Mouse (Mus musculus) MEL (cell line): Measurements from ENCODE around the gene Tmem42. TPM values are rescaled to one million over a fixed set of nuclear protein-coding genes. Genes with fewer than 3 reads are reported as not detected.

ENCODE experiments used
- DNase-seq: peaks from one replicate; pipeline ENCODE4 v3.0.0; 2011; ENCODE audit warnings: low read depth, low spot score
- H3K27ac ChIP-seq: 2 replicates; pipeline ENCODE4 v1.5.1; 2012; ENCODE audit warnings: low read depth, mild to moderate bottlenecking, control low read depth, low read length, moderate library complexity; ENCODE audit not compliant: control insufficient read depth
- H3K27me3 ChIP-seq, 2 experiments: fragments of 150-350 bp in 1 of 2; sonication (generic) in 1 of 2; 2 replicates each; pipeline ENCODE4 v1.6.1; 2012; ENCODE audit warnings: low read length in 2 of 2, mild to moderate bottlenecking in 2 of 2, improper control_type of control experiment in 1 of 2, moderate library complexity in 1 of 2; ENCODE audit not compliant: insufficient read depth in 2 of 2, control insufficient read depth in 1 of 2
- H3K36me3 ChIP-seq, 2 experiments: 2 replicates each; pipeline ENCODE4 v1.6.1; 2012 to 2014; ENCODE audit warnings: low read length in 2 of 2, improper control_type of control experiment in 1 of 2, inconsistent platforms in 1 of 2, mild to moderate bottlenecking in 1 of 2; ENCODE audit not compliant: insufficient read depth in 2 of 2, control insufficient read depth in 1 of 2
- H3K4me1 ChIP-seq, 2 experiments: fragments of 150-350 bp in 1 of 2; sonication (generic) in 1 of 2; 2 replicates each; pipeline ENCODE4 v1.6.1; 2012; ENCODE audit warnings: low read length in 2 of 2, improper control_type of control experiment in 1 of 2, mild to moderate bottlenecking in 1 of 2; ENCODE audit not compliant: insufficient read depth in 2 of 2, control insufficient read depth in 1 of 2
- H3K4me3 ChIP-seq, 2 experiments: fragments of 150-350 bp in 1 of 2; sonication (generic) in 1 of 2; 2 replicates each; pipeline ENCODE4 v1.5.1; 2012; ENCODE audit warnings: low read depth in 2 of 2, low read length in 2 of 2, mild to moderate bottlenecking in 2 of 2, moderate library complexity in 2 of 2, control low read depth in 1 of 2, improper control_type of control experiment in 1 of 2; ENCODE audit not compliant: control insufficient read depth in 1 of 2, insufficient read depth in 1 of 2
- H3K79me2 ChIP-seq: 2 replicates; pipeline ENCODE4 v1.6.1; 2012; ENCODE audit warnings: mild to moderate bottlenecking, low read length, moderate library complexity; ENCODE audit not compliant: control insufficient read depth, poor library complexity, insufficient read depth
- H3K9ac ChIP-seq: 2 replicates; pipeline ENCODE4 v1.6.1; 2012; ENCODE audit warnings: low read depth, mild to moderate bottlenecking, control low read depth, low read length, moderate library complexity; ENCODE audit not compliant: control insufficient read depth, poor library complexity, severe bottlenecking
- H3K9me3 ChIP-seq: fragments of 150-350 bp; sonication (generic); replicated peaks from 2 replicates; pipeline ENCODE4 v1.6.1; 2012; ENCODE audit warnings: mild to moderate bottlenecking, low read length, improper control_type of control experiment, moderate library complexity; ENCODE audit not compliant: insufficient read depth
- BHLHE40 ChIP-seq: IDR thresholded peaks from 2 replicates; pipeline ENCODE4 v1.6.1; 2012; ENCODE audit warnings: low read depth, mild to moderate bottlenecking, inconsistent platforms, low read length, improper control_type of control experiment, borderline replicate concordance
- CHD1 ChIP-seq: IDR thresholded peaks from 2 replicates; pipeline ENCODE4 v1.6.1; 2012; ENCODE audit warnings: low read depth, mild to moderate bottlenecking, inconsistent platforms, low read length, improper control_type of control experiment
- CTCF ChIP-seq, 3 experiments: IDR thresholded peaks in 2 of 3; conservative IDR thresholded peaks in 1 of 3; 2 replicates each; pipeline ENCODE4 v1.5.1; 2011 to 2012; ENCODE audit warnings: low read length in 3 of 3, low read depth in 2 of 3, mild to moderate bottlenecking in 2 of 3, improper control_type of control experiment in 1 of 3, inconsistent platforms in 1 of 3, mixed read lengths in 1 of 3, moderate library complexity in 1 of 3; ENCODE audit not compliant: control insufficient read depth in 1 of 3, insufficient read depth in 1 of 3, poor library complexity in 1 of 3, severe bottlenecking in 1 of 3
- E2F4 ChIP-seq: IDR thresholded peaks from 2 replicates; pipeline ENCODE4 v1.6.1; 2011; ENCODE audit warnings: low read depth, low read length, improper control_type of control experiment, borderline replicate concordance
- ELF1 ChIP-seq: IDR thresholded peaks from 2 replicates; pipeline ENCODE4 v1.6.1; 2014; ENCODE audit warnings: low read depth, mild to moderate bottlenecking, inconsistent platforms, low read length, improper control_type of control experiment, moderate library complexity
- EP300 ChIP-seq, 2 experiments: IDR thresholded peaks; 2 replicates each; pipeline ENCODE4 v1.6.1; 2011; ENCODE audit warnings: improper control_type of control experiment in 2 of 2, low read length in 2 of 2, low read depth in 1 of 2, mild to moderate bottlenecking in 1 of 2
- ETS1 ChIP-seq: IDR thresholded peaks from 2 replicates; pipeline ENCODE4 v1.6.1; 2012; ENCODE audit warnings: low read depth, mild to moderate bottlenecking, inconsistent platforms, low read length, improper control_type of control experiment, moderate library complexity
- GATA1 ChIP-seq: IDR thresholded peaks from 2 replicates; pipeline ENCODE4 v1.6.1; 2011; ENCODE audit warnings: low read depth, low read length, improper control_type of control experiment
- KAT2A ChIP-seq: conservative IDR thresholded peaks from 2 replicates; pipeline ENCODE4 v1.6.1; 2012; ENCODE audit warnings: low read depth, low read length, improper control_type of control experiment, inconsistent platforms
- POLR2AphosphoS2 ChIP-seq: IDR thresholded peaks from 2 replicates; pipeline ENCODE4 v1.6.1; 2011; ENCODE audit warnings: low read length, improper control_type of control experiment
- RCOR1 ChIP-seq: IDR thresholded peaks from 2 replicates; pipeline ENCODE4 v1.6.1; 2012; ENCODE audit warnings: low read depth, mild to moderate bottlenecking, inconsistent platforms, low read length, improper control_type of control experiment
- SIN3A ChIP-seq: IDR thresholded peaks from 2 replicates; pipeline ENCODE4 v1.6.1; 2012; ENCODE audit warnings: low read length, improper control_type of control experiment, inconsistent platforms
- TAL1 ChIP-seq: IDR thresholded peaks from 2 replicates; pipeline ENCODE4 v1.6.1; 2012; ENCODE audit warnings: mild to moderate bottlenecking, inconsistent platforms, low read length, moderate library complexity, mixed read lengths
- UBTF ChIP-seq: IDR thresholded peaks from 2 replicates; pipeline ENCODE4 v1.6.1; 2012; ENCODE audit warnings: low read depth, mild to moderate bottlenecking, inconsistent platforms, low read length, improper control_type of control experiment, moderate library complexity, borderline replicate concordance; ENCODE audit not compliant: insufficient read depth
- USF2 ChIP-seq, 2 experiments: IDR thresholded peaks; 2 replicates each; pipeline ENCODE4 v1.6.1; 2011 to 2012; ENCODE audit warnings: improper control_type of control experiment in 2 of 2, low read length in 2 of 2, borderline replicate concordance in 1 of 2, inconsistent platforms in 1 of 2, low read depth in 1 of 2, mild to moderate bottlenecking in 1 of 2; ENCODE audit not compliant: insufficient read depth in 1 of 2
- ZMIZ1 ChIP-seq: IDR thresholded peaks from 2 replicates; pipeline ENCODE4 v1.6.1; 2012; ENCODE audit warnings: low read depth, mild to moderate bottlenecking, inconsistent platforms, low read length, improper control_type of control experiment, moderate library complexity
- ZNF384 ChIP-seq: IDR thresholded peaks from 2 replicates; pipeline ENCODE4 v1.6.1; 2012; ENCODE audit warnings: low read depth, mild to moderate bottlenecking, inconsistent platforms, low read length, improper control_type of control experiment
- polyA plus RNA-seq, 2 experiments: library from polyadenylated mRNA; stranded (reverse) in 1 of 2; unstranded in 1 of 2; fragments of >175 nt in 1 of 2; fragments of >200 nt in 1 of 2; gene quantifications; 2 replicates each; pipeline versions ENCODE4 v1.2.1 to v1.2.4; 2012; ENCODE audit warnings: low replicate concordance in 2 of 2, low read depth in 1 of 2; ENCODE audit not compliant: insufficient read length in 2 of 2, insufficient read depth in 1 of 2, missing spikeins in 1 of 2
- total RNA-seq: library from RNA; depleted of rRNA; stranded (reverse); fragments of 300-350 nt; gene quantifications from 2 replicates; pipeline ENCODE4 v1.2.3, GENCODE M21; 2012

Gene Tmem42
- total and polyA plus RNA-seq, 3 experiments: 14.6 to 15.0 TPM; not detected in 1

DNA sequence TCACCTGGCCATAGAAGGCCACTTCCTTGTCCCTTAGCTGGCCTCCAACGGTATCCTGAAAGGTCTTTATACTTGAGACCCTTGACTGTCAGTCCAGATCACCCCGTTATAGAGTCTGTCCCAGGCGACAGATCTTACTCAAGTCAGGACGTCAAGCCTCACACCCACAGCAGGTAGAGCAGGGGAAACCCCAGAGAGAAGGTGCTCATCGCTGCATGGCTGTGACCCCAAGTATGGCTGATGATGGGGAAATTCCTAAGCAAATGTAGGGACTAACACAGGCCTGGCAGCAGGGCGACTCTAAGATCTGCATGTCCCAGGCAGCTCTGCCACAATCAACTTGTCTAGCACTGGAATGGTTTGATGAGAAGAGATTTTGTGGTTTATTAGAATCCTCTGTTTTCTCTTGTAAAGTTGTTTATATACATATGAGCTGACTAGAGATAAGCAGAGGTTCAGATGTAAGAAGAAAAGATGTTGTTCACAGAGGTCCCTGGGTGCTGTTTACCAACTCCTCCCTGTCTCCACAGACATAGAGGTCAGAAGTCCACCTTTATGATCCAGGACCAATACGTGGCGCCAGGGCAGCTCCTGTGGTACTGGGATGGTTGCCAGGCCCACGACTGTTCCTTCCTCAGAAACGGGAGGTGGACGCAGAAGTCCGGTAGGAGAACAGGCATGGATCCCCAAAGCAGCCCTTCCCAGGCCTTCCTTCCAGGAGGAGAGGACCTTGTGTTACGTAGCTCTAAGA, 10.5 kb downstream of the Tmem42 start:
- H3K9me3 ChIP-seq: no peaks in the 10 kb centered on the region
- no peak overlapping the region for H3K4me3 ChIP-seq
- no peak for TF ChIP-seq ETS1
- no peaks in the 10 kb centered on the region for H3K79me2 ChIP-seq
- H3K36me3 ChIP-seq: no peaks in the 10 kb centered on the region
- H3K27ac ChIP-seq: no peak overlapping the region
- no peaks in the 10 kb centered on the region; a peak in 1 of 4 replicates for H3K4me1 ChIP-seq
- no peak for DNase-seq
- no peaks in the 10 kb centered on the region; a peak in 1 of 4 replicates for H3K27me3 ChIP-seq
- no peak overlapping the region for H3K9ac ChIP-seq

DNA sequence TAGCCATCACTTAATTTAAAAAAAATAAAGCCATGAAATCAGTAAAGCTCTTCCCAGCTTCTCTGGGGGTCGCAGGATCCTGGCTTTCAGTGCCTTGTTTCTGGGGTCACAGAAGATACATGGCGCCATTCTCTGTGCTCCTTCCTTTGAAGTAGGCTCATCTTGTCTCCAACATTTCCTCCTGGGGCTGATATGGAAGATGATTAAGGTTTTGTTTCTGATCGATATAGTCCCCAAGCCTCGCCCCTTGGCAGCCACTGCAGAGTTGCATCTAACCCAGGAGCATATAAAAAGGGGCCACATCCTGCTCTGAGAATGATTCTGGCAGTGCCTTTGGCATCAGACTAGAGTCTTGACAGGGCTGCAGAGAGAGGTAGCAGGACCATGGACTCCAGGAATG, 13.3 kb downstream of the Tmem42 start, which contains the start of gene Tgm4:
Tgm4 (plus strand) TSS at position 301 of the 400 bp plus-strand sequence.
- Histone ChIP-seq H3K27me3 (peaks cover 0 to 1% of the 10 kb centered on the region in 2 experiments; a peak in 2 of 4 replicates), H3K9ac (no peak within 1 kb of the TSS), H3K4me3 (no peak within 1 kb of the TSS), H3K9me3 (no peaks in the 10 kb centered on the region), H3K4me1 (no peaks in the 10 kb centered on the region), H3K27ac (no peak within 1 kb of the TSS), H3K79me2 (no peaks in the 10 kb centered on the region), H3K36me3 (no peaks in the 10 kb centered on the region)
- DNase-seq: no peak
- TF ChIP-seq ZMIZ1: no peak
- TF ChIP-seq EP300 (IDR thresholded peaks at IDR 0.05; ENCODE audit: low read depth in 1 of 2, low read length in 2 of 2): no peak
- no peak for TF ChIP-seq BHLHE40
- no peak for TF ChIP-seq CHD1
- TF ChIP-seq CTCF (IDR thresholded peaks at IDR 0.05 in 2 of 3, conservative IDR thresholded peaks at IDR 0.05 in 1 of 3; ENCODE audit: control insufficient read depth in 1 of 3, insufficient read depth in 1 of 3, low read depth in 2 of 3, low read length in 3 of 3, poor library complexity in 1 of 3, severe bottlenecking in 1 of 3): no peak
- TF ChIP-seq ZNF384: no peak
- no peak for TF ChIP-seq UBTF
- no peak for TF ChIP-seq USF2 (IDR thresholded peaks at IDR 0.05; ENCODE audit: borderline replicate concordance in 1 of 2, insufficient read depth in 1 of 2, low read depth in 1 of 2, low read length in 2 of 2)
- TF ChIP-seq E2F4: no peak
- no peak for TF ChIP-seq ELF1
- no peak for TF ChIP-seq RCOR1
- no peak for TF ChIP-seq SIN3A
- no peak for TF ChIP-seq KAT2A
- no peak for TF ChIP-seq GATA1
- no peak for TF ChIP-seq ETS1
- no peak for TF ChIP-seq TAL1
- TF ChIP-seq POLR2AphosphoS2: no peak
